Mouse (Mus musculus): ENCODE results near the gene Stn1. TPM values are rescaled to one million over a fixed set of nuclear protein-coding genes. Genes with fewer than 3 reads are reported as not detected.
A peak's percentile ranks its signal among the peaks of the same experiment; 100 is the strongest.

The Stn1 gene
- polyA plus RNA-seq, 1 experiment = 23.9 TPM

DNA sequence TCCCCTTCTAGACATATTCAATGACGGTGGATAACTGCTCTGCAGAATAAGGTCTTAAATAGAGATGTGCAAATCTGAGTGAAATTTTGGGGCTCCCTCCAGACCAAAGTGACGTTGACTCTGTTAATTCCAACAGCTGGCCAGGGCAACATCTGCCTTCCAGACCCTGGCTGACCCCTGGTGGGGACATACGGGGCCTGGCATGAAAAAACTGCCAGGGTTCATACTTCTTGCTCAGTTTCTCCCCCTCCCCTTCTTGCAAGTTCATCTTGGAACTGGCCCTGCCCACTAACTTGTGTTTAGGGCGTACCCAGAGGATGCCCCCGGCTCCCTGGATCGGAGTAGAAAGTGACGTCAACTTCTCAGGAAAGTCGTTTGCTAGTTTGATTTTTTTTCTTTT lies 70.5 kb downstream of the Stn1 start:
- DNase-seq (ENCODE audit: low read depth) = no peak
- no peak for TF ChIP-seq POLR2A (IDR thresholded peaks at IDR 0.05; ENCODE audit: borderline replicate concordance, extremely low read depth, insufficient read depth, insufficient read length, poor library complexity, severe bottlenecking)
- TF ChIP-seq CTCF (IDR thresholded peaks at IDR 0.05; ENCODE audit: borderline replicate concordance, extremely low read depth, insufficient read depth, insufficient read length) = no peak

DNA sequence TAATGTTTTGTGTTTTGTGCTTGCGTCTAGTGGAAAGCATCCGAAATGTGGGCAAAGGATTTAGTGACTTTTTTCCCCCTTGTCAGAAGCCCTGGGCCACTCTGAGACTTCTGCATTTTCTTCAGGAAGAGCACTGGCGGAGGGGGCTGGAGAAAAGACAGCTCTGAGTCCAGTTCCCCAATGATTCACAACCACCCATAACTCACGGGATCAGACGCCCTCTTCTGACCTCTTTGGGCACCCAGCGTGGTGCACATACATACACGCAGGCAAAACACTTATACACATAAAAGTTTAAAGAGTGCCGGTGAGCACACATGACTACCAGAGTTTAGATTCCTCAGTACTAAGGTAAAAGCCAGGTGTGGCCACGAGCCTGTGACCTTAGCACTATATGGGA lies 71.8 kb downstream of the Stn1 start:
- DNase-seq (ENCODE audit: low read depth) = no peak
- TF ChIP-seq CTCF (IDR thresholded peaks at IDR 0.05; ENCODE audit: borderline replicate concordance, extremely low read depth, insufficient read depth, insufficient read length) (no peak), POLR2A (IDR thresholded peaks at IDR 0.05; ENCODE audit: borderline replicate concordance, extremely low read depth, insufficient read depth, insufficient read length, poor library complexity, severe bottlenecking) (no peak)

DNA sequence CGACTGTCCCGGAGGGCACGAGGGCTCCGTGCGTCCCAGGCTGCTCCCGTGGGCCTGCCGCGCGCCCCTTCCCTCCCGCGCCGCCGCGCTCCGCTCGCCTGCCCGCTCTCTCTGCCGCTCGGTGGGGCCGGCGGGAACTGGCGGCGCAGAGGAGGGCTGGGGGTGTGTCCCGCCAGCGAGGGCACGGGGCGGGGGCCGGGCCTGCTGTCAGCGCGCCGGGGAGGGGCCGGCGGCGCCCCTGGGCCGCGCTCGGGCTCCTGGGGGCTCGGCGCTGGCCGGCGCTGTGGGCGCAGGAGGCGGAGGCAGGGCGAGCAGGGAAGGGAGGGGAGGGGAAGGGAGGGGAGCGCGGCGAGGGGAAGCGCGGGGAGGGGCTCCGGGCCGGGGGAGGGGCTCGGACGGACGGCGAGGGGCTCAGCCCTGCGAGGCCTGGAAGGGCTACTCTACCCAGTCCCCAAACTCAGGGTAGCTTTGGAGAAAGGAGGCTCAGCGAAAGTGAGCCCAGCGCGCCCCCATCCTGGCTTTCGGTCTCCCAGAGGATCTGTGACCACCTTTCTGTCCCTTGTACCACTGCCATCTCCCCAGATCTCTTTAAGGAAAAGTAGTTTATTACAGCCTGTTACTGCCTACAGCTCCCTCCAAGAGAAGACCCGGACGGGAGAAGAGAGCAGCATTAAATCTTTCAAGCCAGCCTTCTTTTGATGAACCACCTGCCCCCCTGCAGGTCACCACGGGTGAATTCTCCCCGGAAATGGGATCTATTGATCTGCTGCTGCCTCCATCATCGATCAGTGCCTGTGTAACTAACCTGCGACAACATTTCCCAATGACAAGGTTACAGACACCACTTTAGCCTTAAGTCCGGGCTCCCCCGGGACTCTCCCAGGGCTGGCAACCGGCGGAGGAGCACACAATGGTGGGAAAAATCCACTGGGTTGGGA lies 72.7 kb downstream of the Stn1 start, which contains the start of gene Sh3pxd2a:
TSS of gene Sh3pxd2a (minus strand) at position 98 of the 938 bp plus-strand sequence.
- TF ChIP-seq POLR2A (IDR thresholded peaks at IDR 0.05; ENCODE audit: borderline replicate concordance, extremely low read depth, insufficient read depth, insufficient read length, poor library complexity, severe bottlenecking) = peak; percentile 29; the same call in 1 of the 2 replicates
- TF ChIP-seq CTCF (IDR thresholded peaks at IDR 0.05; ENCODE audit: borderline replicate concordance, extremely low read depth, insufficient read depth, insufficient read length) = no peak
- DNase-seq (ENCODE audit: low read depth) = peak; percentile 87

DNA sequence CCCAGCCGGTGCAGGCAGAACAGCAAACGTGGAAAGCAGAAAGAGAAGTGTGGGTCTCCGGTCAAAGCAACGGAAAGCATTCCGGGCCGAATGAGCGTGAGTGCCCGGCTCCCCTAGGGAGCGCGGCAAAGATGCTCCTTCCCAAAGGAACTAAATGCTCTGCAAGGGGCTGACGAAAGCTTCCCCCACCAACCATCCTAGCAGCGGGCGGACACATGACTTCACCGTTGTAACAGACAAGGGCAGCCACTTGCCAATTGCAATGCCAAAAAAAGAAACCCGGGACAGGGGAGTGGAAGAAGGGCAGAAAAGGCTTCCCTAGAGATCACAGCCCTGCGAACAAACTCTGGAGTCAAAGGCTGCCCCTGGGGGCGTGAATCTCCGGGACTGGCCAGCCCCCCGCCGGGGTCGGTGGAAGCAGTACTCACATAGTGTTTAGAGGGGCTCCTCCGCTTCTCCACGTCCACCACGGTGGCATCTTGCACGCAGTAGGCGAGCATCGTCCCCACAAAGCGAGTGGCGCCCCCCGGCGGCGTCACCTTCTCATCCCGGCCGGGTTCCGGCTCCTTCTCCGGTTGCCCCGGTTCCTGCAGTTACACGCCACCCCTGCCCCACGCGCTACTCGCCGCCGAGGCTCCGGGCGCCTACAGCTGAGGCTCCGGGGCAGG lies 73.5 kb downstream of the Stn1 start:
- peak; percentile 84 for DNase-seq (ENCODE audit: low read depth)
- TF ChIP-seq POLR2A (IDR thresholded peaks at IDR 0.05; ENCODE audit: borderline replicate concordance, extremely low read depth, insufficient read depth, insufficient read length, poor library complexity, severe bottlenecking) = no peak
- peak; percentile 56 for TF ChIP-seq CTCF (IDR thresholded peaks at IDR 0.05; ENCODE audit: borderline replicate concordance, extremely low read depth, insufficient read depth, insufficient read length)

DNA sequence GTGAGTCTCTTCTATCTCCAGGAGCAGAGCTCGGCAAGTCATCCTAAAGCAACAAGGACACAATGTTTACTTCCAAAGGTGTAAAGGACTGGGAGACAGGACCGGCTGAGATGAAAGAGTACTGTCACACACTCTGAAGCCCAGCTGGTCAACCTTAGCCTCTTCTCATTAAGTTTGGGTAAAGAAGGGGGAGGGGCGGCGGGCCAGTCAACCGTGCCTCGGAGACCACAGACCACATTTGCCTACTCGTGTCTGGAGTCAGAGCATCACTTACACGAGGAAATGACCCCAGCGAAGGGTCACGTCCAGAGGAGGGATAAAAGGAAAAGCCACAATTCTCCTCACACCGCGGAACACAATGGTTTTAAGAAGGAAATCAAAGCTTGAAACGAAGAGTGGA lies 74.1 kb downstream of the Stn1 start:
- DNase-seq (ENCODE audit: low read depth) = peak; percentile 46
- no peak for TF ChIP-seq POLR2A (IDR thresholded peaks at IDR 0.05; ENCODE audit: borderline replicate concordance, extremely low read depth, insufficient read depth, insufficient read length, poor library complexity, severe bottlenecking)
- no peak for TF ChIP-seq CTCF (IDR thresholded peaks at IDR 0.05; ENCODE audit: borderline replicate concordance, extremely low read depth, insufficient read depth, insufficient read length)

DNA sequence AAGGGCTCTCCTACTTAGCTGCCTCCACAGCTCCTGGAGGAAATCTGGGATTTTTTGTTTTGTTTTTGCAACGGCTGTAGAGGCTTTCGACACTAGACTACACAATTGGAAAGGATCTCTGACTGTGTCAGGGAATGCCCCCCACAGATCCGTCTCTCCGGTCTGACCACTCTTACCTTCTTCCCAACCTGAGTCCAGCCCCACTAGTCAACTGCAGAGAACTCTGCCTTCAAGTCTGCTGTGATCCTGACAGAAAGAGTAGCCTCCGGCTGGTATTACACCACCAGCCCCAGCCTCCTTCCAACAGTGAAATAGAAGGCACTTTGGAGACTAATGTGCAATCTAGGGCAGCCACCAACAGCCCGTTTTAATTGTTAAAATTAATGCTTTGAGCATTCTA lies 74.6 kb downstream of the Stn1 start:
- TF ChIP-seq CTCF (IDR thresholded peaks at IDR 0.05; ENCODE audit: borderline replicate concordance, extremely low read depth, insufficient read depth, insufficient read length) = no peak
- no peak for TF ChIP-seq POLR2A (IDR thresholded peaks at IDR 0.05; ENCODE audit: borderline replicate concordance, extremely low read depth, insufficient read depth, insufficient read length, poor library complexity, severe bottlenecking)

DNA sequence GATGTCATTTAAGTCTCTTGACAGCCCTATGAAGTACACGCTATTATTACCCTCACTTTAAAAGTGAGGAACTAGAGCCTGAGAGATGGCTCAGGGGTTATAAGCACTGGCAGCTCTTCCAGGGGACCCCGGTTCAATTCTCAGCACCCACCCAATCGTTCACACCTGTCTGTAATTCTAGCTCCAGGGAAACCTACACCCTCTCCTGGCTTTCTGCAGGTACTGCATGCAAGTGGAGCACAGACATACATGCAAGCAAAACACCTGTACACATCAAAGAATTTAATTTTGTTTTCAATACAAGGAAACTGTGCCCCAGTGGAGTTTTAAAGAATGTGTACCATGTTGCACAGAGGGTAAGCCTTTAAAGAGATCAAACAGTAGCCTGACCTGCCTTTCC lies 75.5 kb downstream of the Stn1 start:
- TF ChIP-seq POLR2A (IDR thresholded peaks at IDR 0.05; ENCODE audit: borderline replicate concordance, extremely low read depth, insufficient read depth, insufficient read length, poor library complexity, severe bottlenecking) (no peak), CTCF (IDR thresholded peaks at IDR 0.05; ENCODE audit: borderline replicate concordance, extremely low read depth, insufficient read depth, insufficient read length) (peak; percentile 0; the same call in 1 of the 2 replicates)
- DNase-seq (ENCODE audit: low read depth) = no peak

More for the DNA sequence above, 74.6 kb downstream of the Stn1 start:
- DNase-seq (ENCODE audit: low read depth) = no peak

DNA sequence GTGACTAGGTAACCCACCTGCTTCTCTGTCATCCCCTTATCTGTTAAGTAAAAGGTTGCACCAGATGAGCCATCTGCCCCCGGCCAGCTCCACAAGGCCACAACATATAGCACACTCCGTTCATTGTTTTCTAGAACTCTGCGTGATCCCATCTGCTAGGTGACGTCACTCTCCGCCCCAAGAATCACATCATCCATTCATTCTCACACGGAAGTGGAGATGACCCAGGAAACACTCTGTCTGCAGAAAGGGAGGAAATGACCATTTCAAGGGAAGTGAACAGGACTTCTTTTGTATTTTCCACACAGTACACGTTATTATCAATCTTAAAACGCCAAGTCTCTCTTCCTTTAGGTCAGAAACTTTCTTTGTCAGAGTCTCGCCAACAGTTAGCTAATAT lies 75.9 kb downstream of the Stn1 start:
- DNase-seq (ENCODE audit: low read depth) = no peak
- TF ChIP-seq POLR2A (IDR thresholded peaks at IDR 0.05; ENCODE audit: borderline replicate concordance, extremely low read depth, insufficient read depth, insufficient read length, poor library complexity, severe bottlenecking) (no peak), CTCF (IDR thresholded peaks at IDR 0.05; ENCODE audit: borderline replicate concordance, extremely low read depth, insufficient read depth, insufficient read length) (no peak)

DNA sequence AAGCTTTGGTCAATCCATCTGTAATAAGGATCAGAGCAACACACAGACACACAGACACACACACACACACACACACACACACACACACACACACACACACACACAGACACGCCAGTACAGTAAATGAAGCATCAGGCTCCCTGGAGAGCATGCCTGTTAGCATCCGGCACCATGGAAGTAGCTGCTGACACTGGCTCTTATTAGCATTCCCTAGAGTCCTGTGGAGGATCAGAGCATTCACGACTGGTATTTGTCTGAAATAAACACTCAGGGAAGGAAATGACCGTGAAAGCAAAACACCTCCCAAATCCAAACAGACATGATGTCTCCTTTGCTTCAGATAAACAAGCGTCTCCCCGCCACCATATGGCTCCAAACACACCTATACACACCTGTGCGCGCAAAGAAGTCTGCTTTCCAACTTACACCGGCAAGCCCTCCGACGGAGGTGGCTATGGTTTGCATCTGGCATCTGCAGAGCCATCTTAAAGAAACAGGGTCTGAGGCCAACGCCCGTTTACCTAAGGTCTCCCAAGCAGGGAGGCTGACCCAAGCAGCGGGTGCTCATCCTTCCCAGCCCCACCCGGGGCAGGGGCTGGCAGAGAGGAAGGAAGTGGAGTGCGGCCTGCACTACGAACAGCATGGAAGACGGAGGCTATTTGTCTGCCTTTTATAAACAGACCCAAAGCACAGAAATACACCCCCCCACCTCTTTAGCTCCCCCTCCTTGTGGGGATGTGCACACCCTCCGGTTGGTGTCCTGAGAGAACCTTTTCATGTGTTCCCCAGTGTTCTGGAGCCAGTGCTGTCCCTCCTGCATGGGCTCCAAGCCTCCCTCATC lies 77.0 kb downstream of the Stn1 start:
- no peak for TF ChIP-seq POLR2A (IDR thresholded peaks at IDR 0.05; ENCODE audit: borderline replicate concordance, extremely low read depth, insufficient read depth, insufficient read length, poor library complexity, severe bottlenecking)
- TF ChIP-seq CTCF (IDR thresholded peaks at IDR 0.05; ENCODE audit: borderline replicate concordance, extremely low read depth, insufficient read depth, insufficient read length) = no peak
- DNase-seq (ENCODE audit: low read depth) = peak; percentile 49

DNA sequence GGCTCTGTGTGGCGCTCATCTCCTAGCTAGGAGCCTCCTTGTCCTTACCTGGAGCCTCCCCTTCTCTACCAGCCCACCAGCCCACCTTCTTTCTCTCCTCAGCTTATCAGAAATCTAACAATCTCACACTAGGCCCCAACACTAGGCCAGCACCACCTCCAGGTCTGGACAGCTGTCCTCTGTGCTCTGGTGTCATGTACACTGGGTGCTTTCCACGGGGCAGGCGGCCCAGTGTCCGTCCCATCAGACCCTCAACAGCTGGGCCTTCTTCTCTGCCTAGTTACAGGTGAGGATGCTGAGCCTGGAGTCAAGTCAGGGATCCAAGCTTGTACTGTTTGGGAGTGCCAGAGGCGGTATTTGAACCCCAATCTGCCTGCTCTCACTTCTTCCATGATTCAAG lies 78.1 kb downstream of the Stn1 start:
- DNase-seq (ENCODE audit: low read depth) = no peak
- TF ChIP-seq CTCF (IDR thresholded peaks at IDR 0.05; ENCODE audit: borderline replicate concordance, extremely low read depth, insufficient read depth, insufficient read length) = no peak
- no peak for TF ChIP-seq POLR2A (IDR thresholded peaks at IDR 0.05; ENCODE audit: borderline replicate concordance, extremely low read depth, insufficient read depth, insufficient read length, poor library complexity, severe bottlenecking)

Data from brain, embryonic 14.5 days (tissue).